Mouse (Mus musculus) embryonic facial prominence, embryonic 10.5 days (tissue): Measurements from ENCODE around the gene Fmo4. TPM values are rescaled to one million over a fixed set of nuclear protein-coding genes. Genes with fewer than 3 reads are reported as not detected.
"Not testable (repeated sequence)": the region's sequence is repeated elsewhere in the genome, so short reads cannot be mapped to it uniquely, and the experiment has no call there.

Source experiments
- DNase-seq: peaks from one replicate; pipeline ENCODE4 v3.0.0-alpha.2; 2017; ENCODE audit warnings: low spot score
- H3K27ac ChIP-seq: fragments of 300-500 bp; sonication (generic); replicated peaks from 2 replicates; pipeline ENCODE4 v1.5.1; 2016; ENCODE audit warnings: mild to moderate bottlenecking
- H3K27me3 ChIP-seq: fragments of 300-500 bp; sonication (generic); replicated peaks from 2 replicates; pipeline ENCODE4 v1.6.1; 2016; ENCODE audit warnings: low read depth, mild to moderate bottlenecking; ENCODE audit not compliant: poor library complexity, severe bottlenecking
- H3K36me3 ChIP-seq: fragments of 300-500 bp; sonication (generic); replicated peaks from 2 replicates; pipeline ENCODE4 v1.6.1; 2016; ENCODE audit warnings: mild to moderate bottlenecking, moderate library complexity
- H3K4me1 ChIP-seq: fragments of 300-500 bp; sonication (generic); 2 replicates; pipeline ENCODE4 v1.6.1; 2016
- H3K4me3 ChIP-seq: fragments of 300-500 bp; sonication (generic); 2 replicates; pipeline ENCODE4 v1.5.1; 2016; ENCODE audit warnings: mild to moderate bottlenecking, moderate library complexity
- H3K9me3 ChIP-seq: fragments of 300-500 bp; sonication (generic); 2 replicates; pipeline ENCODE4 v1.6.1; 2016; ENCODE audit warnings: mild to moderate bottlenecking
- WGBS: fragments of 180-500 bp; shearing (Covaris S2); methylation state at CpG from one replicate; pipeline ENCODE4 v1.1.7; 2016; 5-methylcytosine and 5-hydroxymethylcytosine counted together
- polyA plus RNA-seq: library from polyadenylated mRNA; unstranded; fragments of >200 nt; fragmentation: Nextera tagmentation; extraction: Ambion mirVana; gene quantifications from 2 replicates; pipeline ENCODE4 v1.2.1, GENCODE M21; 2016

The Fmo4 gene
- polyA plus RNA-seq, 1 experiment from 2014 or later: 0.09 TPM

DNA sequence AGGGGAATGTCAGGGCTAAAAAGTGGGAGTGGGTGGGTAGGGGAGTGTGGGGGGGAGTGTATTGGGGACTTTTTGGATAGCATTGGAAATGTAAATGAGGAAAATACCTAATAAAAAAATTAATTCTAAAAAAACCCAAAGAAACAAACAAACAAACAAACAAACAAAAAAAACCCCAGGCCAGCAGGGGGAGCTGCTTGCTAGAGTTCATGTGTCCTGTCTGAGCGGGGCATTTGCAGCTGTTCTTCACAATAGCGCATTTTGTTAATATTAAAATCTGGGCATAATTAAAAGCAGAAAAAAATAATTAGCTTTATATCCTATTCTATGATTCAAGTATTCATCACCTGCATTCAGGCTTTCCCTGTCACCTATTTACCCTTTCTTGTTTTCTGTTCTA, 32.7 kb downstream of the Fmo4 start:
- not testable (repeated sequence) for H3K9me3 ChIP-seq, H3K36me3 ChIP-seq, DNase-seq, H3K4me1 ChIP-seq, H3K27ac ChIP-seq, H3K27me3 ChIP-seq, H3K4me3 ChIP-seq
- 83% methylated on average over 2 of the region's 2 CpGs for WGBS

DNA sequence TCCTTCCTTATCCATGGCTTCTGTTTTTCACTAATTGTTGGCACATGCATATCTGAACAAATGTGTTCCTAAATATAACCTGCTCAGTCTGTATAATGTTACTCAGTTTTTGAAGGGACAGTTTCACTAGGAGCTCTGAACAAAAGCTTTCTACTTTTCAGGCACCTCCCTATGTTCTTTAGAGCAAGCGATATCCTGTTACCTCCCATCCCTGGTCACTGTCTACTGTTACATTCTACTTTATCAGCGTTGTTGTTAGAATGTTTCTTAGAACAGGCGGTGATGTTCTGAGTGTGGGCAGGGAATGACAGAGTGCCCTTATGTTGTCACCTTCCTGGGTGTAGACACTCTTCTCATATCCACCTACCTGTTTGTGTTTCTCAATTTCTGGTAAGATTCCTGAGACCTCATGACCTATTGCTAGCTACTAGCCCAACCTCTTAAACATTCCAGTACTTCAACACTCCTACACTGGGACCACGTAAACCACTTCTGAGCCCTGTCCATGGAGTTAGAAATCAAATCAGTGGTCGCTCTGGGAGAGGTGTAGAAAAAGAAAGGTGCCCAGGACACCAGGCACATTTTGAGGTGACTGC, 35.7 kb downstream of the Fmo4 start:
- DNase-seq: no peak
- 91% methylated on average over 5 of the region's 5 CpGs for WGBS
- no peak overlapping the region for H3K4me3 ChIP-seq

DNA sequence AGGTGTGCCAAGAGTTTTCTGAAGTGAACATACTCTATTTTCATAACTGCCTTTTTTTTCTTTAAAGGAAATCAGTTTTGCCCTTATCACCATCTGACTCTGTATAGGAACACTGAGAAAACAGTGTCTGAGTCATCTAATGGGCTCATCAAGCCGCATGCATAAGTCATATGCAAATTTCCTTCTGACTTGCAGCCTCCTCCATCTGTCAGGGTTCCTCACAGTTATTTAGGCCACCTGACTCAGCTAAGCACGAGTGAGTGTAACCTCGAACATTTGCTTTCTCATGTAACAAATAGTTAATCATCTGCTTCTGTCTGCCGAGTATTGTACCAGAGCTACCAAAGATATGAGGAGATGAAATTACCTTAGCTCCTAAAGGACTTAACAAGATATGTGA, 40.1 kb downstream of the Fmo4 start:
- no peak overlapping the region for H3K27ac ChIP-seq
- no peaks in the 10 kb centered on the region for H3K4me1 ChIP-seq
- WGBS: 78% methylated on average over 4 of the region's 4 CpGs
- no peak overlapping the region for H3K4me3 ChIP-seq
- no peaks in the 10 kb centered on the region for H3K36me3 ChIP-seq
- H3K27me3 ChIP-seq: no peaks in the 10 kb centered on the region
- no peak for DNase-seq
- no peaks in the 10 kb centered on the region for H3K9me3 ChIP-seq

More for the DNA sequence above, 35.7 kb downstream of the Fmo4 start:
- Histone ChIP-seq H3K4me1 (no peaks in the 10 kb centered on the region), H3K9me3 (no peaks in the 10 kb centered on the region), H3K27me3 (no peaks in the 10 kb centered on the region), H3K36me3 (no peaks in the 10 kb centered on the region), H3K27ac (no peak overlapping the region)

- DNase-seq: no peak
- H3K9me3 ChIP-seq: no peaks in the 10 kb centered on the region
- no peak overlapping the region for H3K4me3 ChIP-seq
- H3K36me3 ChIP-seq: no peaks in the 10 kb centered on the region
- H3K27me3 ChIP-seq: no peaks in the 10 kb centered on the region
- H3K4me1 ChIP-seq: no peaks in the 10 kb centered on the region
- H3K27ac ChIP-seq: no peak overlapping the region
- WGBS: 56% methylated on average over 4 of the region's 4 CpGs
These were observed 42.0 kb downstream of the Fmo4 start for GRCm38 (mm10) chr1:162771617-162772360.

DNA sequence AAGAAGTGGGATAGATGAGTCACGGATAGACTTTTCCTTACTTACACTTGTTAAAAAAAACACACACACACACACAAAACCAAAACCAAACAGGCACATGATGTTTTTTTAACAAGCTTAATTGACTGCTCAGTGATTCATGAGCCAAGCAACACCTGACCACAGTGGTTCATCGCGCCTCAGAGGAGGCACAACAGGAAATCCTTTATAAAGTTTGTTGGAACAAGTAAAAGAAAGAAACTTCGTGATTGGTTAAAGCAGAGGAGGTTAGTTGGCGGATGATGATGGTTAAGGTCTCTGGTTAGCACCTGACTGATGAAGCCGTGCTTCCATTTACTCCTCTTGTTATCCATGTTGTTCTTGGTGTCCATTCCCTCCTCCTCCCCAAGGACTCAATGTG, 61.8 kb downstream of the Fmo4 start:
- no peak for DNase-seq
- H3K36me3 ChIP-seq: no peaks in the 10 kb centered on the region
- no peaks in the 10 kb centered on the region for H3K9me3 ChIP-seq
- no peaks in the 10 kb centered on the region for H3K27me3 ChIP-seq
- H3K4me3 ChIP-seq: no peak overlapping the region
- H3K27ac ChIP-seq: no peak overlapping the region
- 93% methylated on average over 6 of the region's 6 CpGs for WGBS
- H3K4me1 ChIP-seq: no peaks in the 10 kb centered on the region

GRCm38 (mm10) chr1:162749607-162750006, 64.2 kb downstream of the Fmo4 start:
- Histone ChIP-seq H3K36me3 (no peaks in the 10 kb centered on the region), H3K27ac (no peak overlapping the region), H3K4me3 (no peak overlapping the region), H3K9me3 (no peaks in the 10 kb centered on the region), H3K4me1 (no peaks in the 10 kb centered on the region), H3K27me3 (no peaks in the 10 kb centered on the region)
- DNase-seq: no peak
- WGBS: 75% methylated on average over 7 of the region's 7 CpGs

- Histone ChIP-seq H3K27ac (no peak overlapping the region), H3K27me3 (no peaks in the 10 kb centered on the region), H3K4me1 (no peaks in the 10 kb centered on the region), H3K9me3 (no peaks in the 10 kb centered on the region), H3K4me3 (no peak overlapping the region), H3K36me3 (no peaks in the 10 kb centered on the region)
- WGBS: 86% methylated on average over 5 of the region's 5 CpGs
- no peak for DNase-seq
These were observed 65.0 kb downstream of the Fmo4 start for GRCm38 (mm10) chr1:162748761-162749160.

Other genes with a start within 250 kb of the Fmo4 start
- 51.4 and 54.7 TPM in 2 replicates for gene Vamp4, start 243.5 kb downstream of the Fmo4 start, polyA plus RNA-seq
- gene Myoc, start 174.8 kb downstream of the Fmo4 start, polyA plus RNA-seq: not detected in 2 replicates
- not detected in 2 replicates for gene Myocos, start 155.8 kb downstream of the Fmo4 start, polyA plus RNA-seq
- gene Prrc2c, start 73.4 kb downstream of the Fmo4 start, polyA plus RNA-seq: 151 and 156 TPM in 2 replicates
- gene Fmo1, start 52.6 kb upstream of the Fmo4 start, polyA plus RNA-seq: 4.3 and 4.9 TPM in 2 replicates
- gene Fmo2, start 84.8 kb upstream of the Fmo4 start, polyA plus RNA-seq: not detected in 2 replicates
- not detected in 2 replicates for gene Fmo6, start 123.5 kb upstream of the Fmo4 start, polyA plus RNA-seq
- not detected in 2 replicates for gene Fmo3, start 170.6 kb upstream of the Fmo4 start, polyA plus RNA-seq